Mouse (Mus musculus) megakaryocyte progenitor cell, adult 5-6 weeks (primary cell): ENCODE results near the gene Rhox4d. TPM values are rescaled to one million over a fixed set of nuclear protein-coding genes. Genes with fewer than 3 reads are reported as not detected.
"Not testable (repeated sequence)": the region's sequence is repeated elsewhere in the genome, so short reads cannot be mapped to it uniquely, and the experiment has no call there.

Source experiments
- ATAC-seq: replicated peaks from 2 replicates; pipeline ENCODE4 v1.8.0; 2016; ENCODE audit warnings: mild to moderate bottlenecking, moderate TSS enrichment, inconsistent platforms; ENCODE audit not compliant: poor library complexity
- total RNA-seq, 2 experiments: library from RNA; stranded (forward) in 1 of 2; stranded (reverse) in 1 of 2; fragments of 157-497, 149-512 nt in 1 of 2; fragments of 200-1000 nt in 1 of 2; gene quantifications; 2 replicates each; pipeline versions ENCODE4 v1.2.3 to v1.2.4; 2015 to 2017

The Rhox4d gene
- total RNA-seq (2015) (not detected in 2 replicates), total RNA-seq (2017) (not detected in 2 replicates)

DNA sequence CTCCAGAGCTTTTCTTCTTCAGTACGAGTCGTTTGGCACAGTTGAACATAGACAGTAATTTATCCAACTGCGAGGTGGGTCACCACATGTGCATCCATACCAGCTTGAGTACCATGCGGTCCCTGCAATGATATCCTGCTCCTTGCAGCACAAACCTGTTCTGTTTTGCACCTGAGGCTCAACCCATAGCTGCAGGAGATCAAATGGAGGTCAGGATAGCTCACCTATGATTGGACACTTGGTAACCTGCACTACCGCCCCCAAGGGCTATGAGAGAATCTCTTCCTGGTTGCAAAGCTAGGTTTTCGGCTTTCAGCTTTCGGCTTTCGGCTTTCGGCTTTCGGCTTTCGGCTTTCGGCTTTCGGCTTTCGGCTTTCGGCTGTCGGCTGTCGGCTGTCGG is at the start of gene Rhox4d:
Gene Rhox4d (plus strand): TSS at position 301 of the 400 bp plus-strand sequence.
- ATAC-seq = not testable (repeated sequence)

DNA sequence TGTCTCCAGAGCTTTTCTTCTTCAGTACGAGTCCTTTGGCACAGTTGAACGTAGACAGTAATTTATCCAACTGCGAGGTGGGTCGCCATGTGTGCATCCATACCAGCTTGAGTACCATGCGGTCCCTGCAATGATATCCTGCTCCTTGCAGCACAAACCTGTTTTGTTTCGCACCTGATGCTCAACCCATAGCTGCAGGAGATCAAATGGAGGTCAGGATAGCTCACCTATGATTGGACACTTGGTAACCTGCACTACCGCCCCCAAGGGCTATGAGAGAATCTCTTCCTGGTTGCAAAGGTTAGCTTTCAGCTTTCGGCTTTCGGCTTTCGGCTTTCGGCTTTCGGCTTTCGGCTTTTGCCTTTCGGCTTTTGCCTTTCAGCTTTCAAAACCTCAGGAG is 34.1 kb upstream of the Rhox4d start, which contains the start of gene Rhox4c:
Gene Rhox4c (plus strand): TSS at position 301 of the 400 bp plus-strand sequence.
- ATAC-seq = not testable (repeated sequence)

DNA sequence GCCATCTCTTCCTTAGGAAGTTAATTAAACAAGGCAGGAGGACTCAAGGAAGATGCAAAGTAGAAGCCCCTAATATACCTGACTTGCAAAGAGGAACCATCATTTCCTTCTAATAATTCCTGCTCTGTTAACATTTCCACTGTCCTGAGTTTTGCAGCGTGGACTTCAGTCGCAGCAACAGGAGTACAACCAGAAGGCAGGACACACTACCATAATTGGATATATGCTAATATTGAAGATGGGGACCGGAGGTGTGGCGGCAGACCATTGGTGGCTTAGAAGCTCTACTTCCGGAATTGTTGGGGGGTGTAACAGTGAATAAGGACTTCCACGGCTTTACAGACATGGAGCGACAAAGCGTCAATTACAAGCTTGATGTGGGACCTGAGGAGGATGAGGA is 16.0 kb downstream of the Rhox4d start, which contains the start of gene Rhox2e:
Gene Rhox2e (plus strand): TSS at position 301 of the 400 bp plus-strand sequence.
- not testable (repeated sequence) for ATAC-seq

DNA sequence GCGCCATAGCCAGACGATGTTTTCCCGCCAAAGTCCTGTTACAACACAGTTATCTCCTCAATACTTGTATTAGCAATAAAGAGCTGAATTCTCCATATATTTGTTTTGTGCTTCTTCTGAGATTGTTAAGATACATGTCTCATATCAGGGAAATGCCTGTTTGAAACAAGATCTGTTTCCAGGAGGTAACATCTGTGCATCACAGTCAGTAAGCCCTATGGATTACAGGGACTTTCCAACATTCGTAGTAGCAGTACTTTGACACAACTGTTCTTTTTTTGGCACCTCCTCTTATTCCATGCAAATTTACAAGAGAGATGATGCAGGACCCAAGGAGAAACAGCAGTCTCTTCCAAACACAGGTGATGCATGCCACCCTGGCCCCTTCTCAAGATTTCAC is 27.6 kb downstream of the Rhox4d start, which contains the start of gene Rhox3e:
Gene Rhox3e (plus strand): TSS at position 301 of the 400 bp plus-strand sequence.
- not testable (repeated sequence) for ATAC-seq

DNA sequence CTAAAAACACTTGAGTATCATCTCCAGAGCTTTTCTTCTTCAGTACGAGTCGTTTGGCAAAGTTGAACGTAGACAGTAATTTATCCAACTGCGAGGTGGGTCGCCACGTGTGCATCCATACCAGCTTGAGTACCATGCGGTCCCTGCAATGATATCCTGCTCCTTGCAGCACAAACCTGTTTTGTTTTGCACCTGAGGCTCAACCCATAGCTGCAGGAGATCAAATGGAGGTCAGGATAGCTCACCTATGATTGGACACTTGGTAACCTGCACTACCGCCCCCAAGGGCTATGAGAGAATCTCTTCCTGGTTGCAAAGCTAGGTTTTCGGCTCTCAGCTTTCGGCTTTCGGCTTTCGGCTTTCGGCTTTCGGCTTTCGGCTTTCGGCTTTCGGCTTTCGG is 43.0 kb downstream of the Rhox4d start, which contains the start of gene Rhox4e:
Gene Rhox4e (plus strand): TSS at position 301 of the 400 bp plus-strand sequence.
- not testable (repeated sequence) for ATAC-seq

Other genes starting within 250 kb of the Rhox4d start
- gene Rhox4a, start 249.0 kb upstream of the Rhox4d start, total RNA-seq (2015) = not detected in 2 replicates
- gene Rhox4a, start 249.0 kb upstream of the Rhox4d start, total RNA-seq (2017) = not detected in 2 replicates
- not detected in 2 replicates for gene Rhox3a2, start 134.3 kb upstream of the Rhox4d start, total RNA-seq (2015)
- not detected in 2 replicates for gene Rhox3a2, start 134.3 kb upstream of the Rhox4d start, total RNA-seq (2017)
- gene Rhox4a2, start 123.5 kb upstream of the Rhox4d start, total RNA-seq (2015) = not detected in 2 replicates
- gene Rhox4a2, start 123.5 kb upstream of the Rhox4d start, total RNA-seq (2017) = not detected in 2 replicates
- gene Rhox2b, start 102.3 kb upstream of the Rhox4d start, total RNA-seq (2015) = not detected in 2 replicates
- not detected in 2 replicates for gene Rhox2b, start 102.3 kb upstream of the Rhox4d start, total RNA-seq (2017)
- not detected in 2 replicates for gene Rhox4b, start 81.9 kb upstream of the Rhox4d start, total RNA-seq (2015)
- not detected in 2 replicates for gene Rhox4b, start 81.9 kb upstream of the Rhox4d start, total RNA-seq (2017)
- gene Rhox2c, start 60.7 kb upstream of the Rhox4d start, total RNA-seq (2015) = not detected in 2 replicates
- not detected in 2 replicates for gene Rhox2c, start 60.7 kb upstream of the Rhox4d start, total RNA-seq (2017)
- gene Rhox3c, start 55.8 kb upstream of the Rhox4d start, total RNA-seq (2015) = not detected in 2 replicates
- not detected in 2 replicates for gene Rhox3c, start 55.8 kb upstream of the Rhox4d start, total RNA-seq (2017)
- gene Rhox4c, start 34.0 kb upstream of the Rhox4d start, total RNA-seq (2015) = not detected in 2 replicates
- not detected in 2 replicates for gene Rhox4c, start 34.0 kb upstream of the Rhox4d start, total RNA-seq (2017)
- gene Rhox2d, start 20.9 kb upstream of the Rhox4d start, total RNA-seq (2015) = not detected in 2 replicates
- gene Rhox2d, start 20.9 kb upstream of the Rhox4d start, total RNA-seq (2017) = not detected in 2 replicates
- not detected in 2 replicates for gene Rhox2e, start 16.1 kb downstream of the Rhox4d start, total RNA-seq (2015)
- gene Rhox2e, start 16.1 kb downstream of the Rhox4d start, total RNA-seq (2017) = not detected in 2 replicates
- not detected in 2 replicates for gene Rhox3e, start 27.7 kb downstream of the Rhox4d start, total RNA-seq (2015)
- gene Rhox3e, start 27.7 kb downstream of the Rhox4d start, total RNA-seq (2017) = not detected in 2 replicates
- gene Rhox4e, start 43.1 kb downstream of the Rhox4d start, total RNA-seq (2015) = not detected in 2 replicates
- not detected in 2 replicates for gene Rhox4e, start 43.1 kb downstream of the Rhox4d start, total RNA-seq (2017)
- gene Rhox2f, start 57.0 kb downstream of the Rhox4d start, total RNA-seq (2015) = not detected in 2 replicates
- gene Rhox2f, start 57.0 kb downstream of the Rhox4d start, total RNA-seq (2017) = not detected in 2 replicates
- not detected in 2 replicates for gene Rhox3f, start 66.6 kb downstream of the Rhox4d start, total RNA-seq (2015)
- not detected in 2 replicates for gene Rhox3f, start 66.6 kb downstream of the Rhox4d start, total RNA-seq (2017)
- not detected in 2 replicates for gene Rhox4f, start 93.3 kb downstream of the Rhox4d start, total RNA-seq (2015)
- gene Rhox4f, start 93.3 kb downstream of the Rhox4d start, total RNA-seq (2017) = not detected in 2 replicates
- gene Rhox3g, start 114.3 kb downstream of the Rhox4d start, total RNA-seq (2015) = not detected in 2 replicates
- gene Rhox3g, start 114.3 kb downstream of the Rhox4d start, total RNA-seq (2017) = not detected in 2 replicates
- not detected in 2 replicates for gene Rhox2g, start 129.1 kb downstream of the Rhox4d start, total RNA-seq (2015)
- not detected in 2 replicates for gene Rhox2g, start 129.1 kb downstream of the Rhox4d start, total RNA-seq (2017)
- gene Rhox4g, start 137.0 kb downstream of the Rhox4d start, total RNA-seq (2015) = not detected in 2 replicates
- not detected in 2 replicates for gene Rhox4g, start 137.0 kb downstream of the Rhox4d start, total RNA-seq (2017)
- gene Rhox3h, start 154.4 kb downstream of the Rhox4d start, total RNA-seq (2015) = not detected in 2 replicates
- not detected in 2 replicates for gene Rhox3h, start 154.4 kb downstream of the Rhox4d start, total RNA-seq (2017)
- not detected in 2 replicates for gene Rhox2h, start 158.9 kb downstream of the Rhox4d start, total RNA-seq (2015)
- not detected in 2 replicates for gene Rhox2h, start 158.9 kb downstream of the Rhox4d start, total RNA-seq (2017)